Mouse (Mus musculus) kidney, adult 2 months (tissue): ENCODE data around the gene Macrod2.

Experiments
- CTCF ChIP-seq: fragments of 200-500 bp; conservative IDR thresholded peaks from 2 replicates; pipeline ENCODE4 v1.5.1; 2011; ENCODE audit warnings: low read depth, mild to moderate bottlenecking, control low read depth, low read length, moderate library complexity, mixed read lengths; ENCODE audit not compliant: insufficient read depth, insufficient read length
- POLR2A ChIP-seq: fragments of 200-500 bp; IDR thresholded peaks from one replicate; pipeline ENCODE4 v1.6.1; 2011; ENCODE audit warnings: low read depth, low read length, control low read depth

DNA sequence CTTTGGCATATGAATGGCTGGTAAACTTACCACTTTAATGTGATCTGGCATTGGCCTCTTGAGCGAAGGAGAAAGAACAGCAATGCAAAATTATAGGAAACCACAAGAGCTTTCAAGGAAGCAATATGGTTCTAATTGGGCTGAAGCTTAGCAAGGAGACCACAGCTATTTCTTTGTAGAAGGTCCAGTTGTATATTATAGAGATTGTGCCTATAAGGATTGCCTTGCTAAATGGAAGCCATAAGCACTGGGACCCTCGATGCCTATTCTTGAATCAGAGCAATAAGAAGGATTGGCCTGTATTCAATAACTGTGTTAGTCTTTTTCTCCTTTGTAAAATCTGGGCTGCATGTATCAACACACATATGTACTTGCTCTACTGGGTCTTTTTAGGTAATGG is 1754.2 kb downstream of the Macrod2 start:
- TF ChIP-seq CTCF: no peak
- no peak for TF ChIP-seq POLR2A
